In the genomic region with DNA sequence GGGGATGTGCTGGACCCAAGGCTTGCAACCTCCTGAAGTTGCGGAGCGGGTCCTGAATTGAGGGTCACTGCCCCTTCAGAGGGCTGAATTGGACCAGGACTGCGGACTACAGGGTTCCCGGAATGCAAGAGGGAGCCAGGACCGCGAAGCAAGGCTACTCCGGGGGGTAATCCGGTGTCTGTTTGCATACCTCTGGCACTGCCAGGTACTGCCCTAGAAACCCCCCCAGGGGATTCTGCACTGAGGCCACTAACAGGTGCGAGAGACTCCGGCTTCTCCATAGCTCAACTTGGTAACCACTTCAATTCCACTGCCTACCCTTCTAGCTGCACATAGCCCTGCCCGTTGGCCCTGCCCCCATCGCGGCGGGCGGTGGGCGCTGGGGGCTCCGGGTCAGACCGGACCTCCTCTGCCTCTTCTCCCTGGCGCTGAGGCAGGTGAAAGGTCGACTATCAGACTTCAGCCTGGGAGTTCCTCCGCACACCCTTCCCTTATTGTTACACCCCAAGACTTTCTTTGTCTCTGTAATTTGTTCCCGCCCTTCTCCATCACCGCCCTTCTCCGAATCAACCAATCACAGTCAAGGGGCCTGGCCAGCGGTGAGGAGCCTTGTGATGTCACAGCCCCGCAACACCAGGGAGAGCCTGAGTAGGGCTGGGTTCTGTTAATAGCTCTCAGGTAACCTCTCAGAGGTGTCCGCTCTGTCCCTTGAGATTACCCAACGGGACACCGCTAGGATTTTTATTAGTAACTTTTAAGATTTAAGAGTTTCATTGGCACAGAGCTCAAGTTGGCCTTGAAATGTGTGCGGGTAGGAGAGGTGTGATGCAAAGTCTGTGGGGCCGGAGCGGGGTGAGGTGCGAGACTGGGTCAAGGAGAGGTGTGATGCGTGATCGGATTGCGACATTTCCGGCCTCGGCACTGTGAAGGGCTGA, we compare ENCODE assay signal across 1 mouse cellular context.
TF ChIP-seq lines count a peak whose summit lies in the region.

Gene 2810408A11Rik, minus strand, starts transcription at position 517 of the 935 bp plus-strand sequence.
Gene Neurl4, plus strand, starts transcription at position 602 of the 935 bp plus-strand sequence.

TF ChIP-seq in CH12.LX, 34 proteins besides CTCF, POLR2A, EP300 and RAD21 (continued from another document):
- TF ChIP-seq PAX5 (IDR thresholded peaks at IDR 0.05; ENCODE audit: low read length) (no peak), MAFK (IDR thresholded peaks at IDR 0.05; ENCODE audit: insufficient replicate concordance, low read length) (no peak), CHD1 (IDR thresholded peaks at IDR 0.05; ENCODE audit: low read depth, low read length) (no peak), NRF1 (IDR thresholded peaks at IDR 0.05; ENCODE audit: low read depth, low read length) (no peak), MAZ (IDR thresholded peaks at IDR 0.05; ENCODE audit: low read depth, low read length) (no peak), IRF4 (IDR thresholded peaks at IDR 0.05; ENCODE audit: low read depth, low read length) (peak; percentile 57), TBP (conservative IDR thresholded peaks at IDR 0.05; ENCODE audit: low read depth, low read length) (peak; percentile 84; the same call in 1 of the 2 replicates), MEF2A (IDR thresholded peaks at IDR 0.05; ENCODE audit: borderline replicate concordance, low read depth, low read length) (peak; percentile 44; the same call in 1 of the 2 replicates), KAT2A (IDR thresholded peaks at IDR 0.05; ENCODE audit: insufficient replicate concordance, low read length) (no peak), TCF12 (IDR thresholded peaks at IDR 0.05; ENCODE audit: low read depth, low read length) (peak; percentile 72), MYC (IDR thresholded peaks at IDR 0.05; ENCODE audit: low read depth, low read length) (no peak), MXI1 (IDR thresholded peaks at IDR 0.05; ENCODE audit: low read depth, low read length) (peak; percentile 77), NELFE (IDR thresholded peaks at IDR 0.05; ENCODE audit: low read depth, low read length) (peak; percentile 86; the same call in 1 of the 2 replicates), SMC3 (IDR thresholded peaks at IDR 0.05; ENCODE audit: low read depth, low read length) (peak; percentile 10; the same call in 1 of the 2 replicates), JUND (conservative IDR thresholded peaks at IDR 0.05; ENCODE audit: low read depth, low read length) (no peak), ZC3H11A (IDR thresholded peaks at IDR 0.05; ENCODE audit: low read depth, low read length) (no peak), BHLHE40 (IDR thresholded peaks at IDR 0.05; ENCODE audit: low read depth, low read length) (peak; percentile 42; the same call in 1 of the 2 replicates), ETS1 (conservative IDR thresholded peaks at IDR 0.05; ENCODE audit: low read depth, low read length) (0 out of 2 replicates have a peak, but pooled peaks have one; percentile 42), UBTF (IDR thresholded peaks at IDR 0.05; ENCODE audit: low read depth, low read length) (no peak), E2F4 (IDR thresholded peaks at IDR 0.05; ENCODE audit: insufficient replicate concordance, low read depth, low read length) (peak; percentile 79; the same call in 1 of the 2 replicates), ELF1 (IDR thresholded peaks at IDR 0.05; ENCODE audit: low read depth, low read length) (peak; percentile 48; the same call in 1 of the 2 replicates), USF1 (IDR thresholded peaks at IDR 0.05; ENCODE audit: low read depth, low read length) (no peak; the same call in 1 of the 2 replicates), POLR2AphosphoS2 (IDR thresholded peaks at IDR 0.05; ENCODE audit: low read depth, low read length) (peak; percentile 81; the same call in 1 of the 2 replicates), ZKSCAN1 (IDR thresholded peaks at IDR 0.05; ENCODE audit: borderline replicate concordance, low read depth, low read length) (no peak), CHD2 (IDR thresholded peaks at IDR 0.05; ENCODE audit: low read length) (peak; percentile 55), RCOR1 (conservative IDR thresholded peaks at IDR 0.05; ENCODE audit: low read depth, low read length) (no peak; the same call in 1 of the 2 replicates), ZMIZ1 (IDR thresholded peaks at IDR 0.05; ENCODE audit: low read depth, low read length) (peak; percentile 88), ZNF384 (IDR thresholded peaks at IDR 0.05; ENCODE audit: low read depth, low read length) (no peak), HCFC1 (IDR thresholded peaks at IDR 0.05; ENCODE audit: low read depth, low read length) (no peak)
